Mouse (Mus musculus) embryo, embryonic 11 days (tissue): ENCODE results near the gene Polr2a.

Experiments used
- DNase-seq: peaks from one replicate; pipeline ENCODE4 v3.0.0-alpha.2; 2015

Gene Polr2a

DNA sequence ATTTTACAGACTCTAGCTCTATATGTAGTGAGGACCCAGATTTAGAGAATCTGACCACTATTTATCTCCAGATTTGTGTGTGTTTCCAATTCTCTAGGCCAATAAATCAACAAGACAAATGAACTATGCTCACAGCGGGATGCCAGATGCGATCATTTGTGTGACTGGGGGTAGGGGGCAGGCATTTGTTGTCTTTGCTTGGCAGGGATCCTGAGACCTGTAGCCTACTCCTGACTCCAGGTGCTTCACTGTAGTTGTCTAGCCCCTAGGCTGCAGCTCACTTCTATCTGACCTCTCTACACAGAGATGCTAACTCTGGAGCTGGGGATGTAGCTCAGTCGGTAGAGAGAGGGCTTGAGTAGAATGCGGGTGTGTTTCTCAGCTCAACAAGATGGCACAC is 23.4 kb upstream of the Polr2a start:
- no peak for DNase-seq

DNA sequence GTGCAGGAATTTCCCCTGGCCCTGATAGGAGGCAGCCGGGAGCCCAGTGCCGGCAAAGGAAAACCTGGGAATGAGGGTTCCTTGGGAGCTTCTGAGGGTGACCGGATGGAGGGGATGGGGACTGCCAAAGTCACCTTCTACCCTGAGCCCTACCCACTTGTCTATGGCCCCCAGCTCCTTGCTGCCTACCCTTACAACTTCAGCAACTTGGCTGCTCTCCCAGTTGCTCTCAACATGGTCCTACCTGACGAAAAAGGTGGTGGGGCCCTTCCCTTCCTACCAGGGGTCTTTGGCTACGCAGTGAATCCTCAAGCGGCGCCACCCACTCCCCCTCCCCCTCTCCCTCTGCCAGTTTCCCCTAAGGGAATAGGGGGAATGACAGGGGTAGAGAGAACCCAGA is 20.5 kb upstream of the Polr2a start:
- DNase-seq, result no peak

DNA sequence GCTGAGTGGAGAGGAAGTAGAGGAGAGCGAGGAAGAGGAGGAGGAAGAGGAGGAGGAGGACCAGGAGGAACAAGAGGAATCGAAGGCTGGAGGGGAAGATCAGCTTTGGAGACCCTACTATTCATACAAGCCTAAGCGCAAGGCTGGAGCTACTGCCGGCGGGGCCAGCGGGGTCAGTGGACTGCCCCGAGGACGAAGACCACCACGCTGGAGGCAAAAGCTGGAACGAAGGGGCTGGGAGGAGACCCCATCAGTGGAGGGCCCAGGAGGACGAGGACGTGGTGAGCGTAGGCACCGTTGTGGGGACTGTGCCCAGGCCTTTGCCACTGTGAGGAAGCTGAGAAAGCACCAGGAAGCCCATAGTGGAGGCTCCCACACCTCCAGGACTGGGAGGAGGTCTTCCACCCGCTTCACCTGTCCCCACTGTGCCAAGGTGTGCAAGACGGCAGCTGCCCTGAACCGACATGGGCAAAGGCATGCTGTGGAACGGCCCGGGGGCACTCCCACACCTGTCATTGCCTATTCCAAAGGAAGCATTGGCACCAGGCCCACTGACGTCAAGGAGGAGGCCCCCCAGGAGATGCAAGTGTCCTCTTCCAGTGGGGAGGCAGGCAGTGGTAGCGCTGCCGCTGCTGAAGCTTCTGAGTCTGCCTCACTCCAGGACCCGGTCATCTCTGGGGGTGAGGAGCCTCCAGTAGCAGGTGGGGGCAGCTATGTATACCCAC is 20.0 kb upstream of the Polr2a start:
- DNase-seq, result no peak

DNA sequence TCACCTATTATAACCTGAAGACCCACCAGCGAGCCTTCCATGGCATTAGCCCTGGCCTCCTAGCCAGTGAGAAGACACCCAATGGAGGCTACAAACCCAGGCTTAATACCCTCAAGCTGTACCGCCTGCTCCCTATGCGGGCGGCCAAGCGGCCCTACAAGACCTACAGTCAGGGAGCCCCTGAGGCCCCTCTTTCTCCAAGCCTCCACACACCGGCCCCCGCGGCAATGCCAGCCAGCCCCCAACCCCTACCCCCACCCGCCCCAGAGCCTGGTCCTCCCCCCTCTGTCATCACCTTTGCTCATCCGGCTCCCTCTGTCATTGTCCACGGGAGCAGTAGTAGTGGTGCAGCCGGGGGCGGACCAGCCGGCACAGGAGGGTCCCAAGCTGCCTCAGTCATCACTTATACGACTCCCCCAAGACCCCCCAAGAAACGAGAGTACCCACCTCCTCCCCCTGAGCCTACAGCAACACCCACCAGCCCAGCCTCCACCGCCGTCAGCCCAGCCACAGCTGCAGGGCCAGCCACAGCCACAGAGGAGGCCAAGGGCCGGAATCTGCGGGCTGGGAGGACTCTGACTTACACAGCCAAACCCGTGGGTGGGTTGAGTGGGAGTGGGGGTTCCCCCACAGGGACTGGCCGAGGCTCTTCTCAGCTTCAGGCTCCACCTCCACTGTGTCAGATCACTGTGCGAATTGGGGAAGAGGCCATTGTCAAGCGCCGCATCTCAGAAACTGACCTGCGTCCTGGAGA is 19.2 kb upstream of the Polr2a start:
- DNase-seq, result no peak

DNA sequence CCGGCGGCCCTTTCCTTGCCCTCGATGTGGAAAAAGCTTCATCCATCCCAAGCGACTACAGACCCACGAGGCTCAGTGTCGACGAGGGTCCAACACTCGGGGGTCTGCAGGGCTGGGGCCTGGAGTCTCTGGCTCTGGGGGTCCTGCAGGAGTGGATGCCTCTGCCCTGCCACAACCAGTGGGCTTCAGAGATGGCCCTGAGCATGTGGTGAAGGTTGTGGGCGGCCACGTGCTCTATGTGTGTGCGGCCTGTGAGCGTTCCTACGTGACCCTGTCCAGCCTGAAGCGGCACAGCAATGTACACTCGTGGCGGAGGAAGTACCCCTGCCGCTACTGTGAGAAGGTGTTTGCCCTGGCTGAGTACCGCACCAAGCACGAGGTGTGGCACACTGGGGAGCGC is 18.1 kb upstream of the Polr2a start:
- DNase-seq, result no peak

DNA sequence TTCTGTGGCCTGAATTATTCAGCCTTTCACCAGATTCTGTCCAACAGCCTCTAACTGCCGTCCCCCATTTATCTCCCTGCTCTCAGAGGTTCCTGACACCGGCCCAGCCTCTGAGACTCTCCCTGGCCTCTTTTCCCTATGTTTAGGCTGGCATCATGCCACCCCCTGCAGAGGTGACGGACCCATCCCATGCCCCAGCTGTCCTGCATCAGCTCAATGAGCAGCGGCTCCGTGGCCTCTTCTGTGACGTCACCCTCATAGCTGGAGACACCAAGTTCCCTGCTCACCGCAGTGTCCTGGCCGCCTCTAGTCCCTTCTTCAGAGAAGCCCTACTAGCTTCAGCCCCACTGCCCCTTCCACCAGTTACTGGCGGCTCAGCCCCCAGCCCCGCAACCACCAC is 17.3 kb upstream of the Polr2a start:
- no peak for DNase-seq

DNA sequence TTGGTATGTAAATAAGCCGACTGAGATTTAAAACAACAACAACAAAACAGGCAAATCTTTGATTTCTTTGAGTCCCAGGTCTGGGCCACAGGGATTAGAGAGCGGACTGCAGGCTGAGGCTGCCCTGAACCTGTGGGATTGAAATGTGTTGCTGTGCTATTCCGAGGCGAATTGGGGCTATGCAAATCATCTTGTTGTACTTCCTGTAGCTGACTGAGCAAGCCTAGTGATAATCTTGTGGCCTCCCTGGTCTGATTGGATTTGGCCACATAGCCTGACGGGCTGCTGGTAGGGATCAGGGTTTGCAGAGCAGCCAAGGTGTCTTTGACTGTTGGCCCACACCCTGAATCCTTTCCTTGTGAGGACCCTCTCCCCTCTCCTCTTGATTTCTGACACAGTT is 16.5 kb upstream of the Polr2a start:
- DNase-seq, result no peak

DNA sequence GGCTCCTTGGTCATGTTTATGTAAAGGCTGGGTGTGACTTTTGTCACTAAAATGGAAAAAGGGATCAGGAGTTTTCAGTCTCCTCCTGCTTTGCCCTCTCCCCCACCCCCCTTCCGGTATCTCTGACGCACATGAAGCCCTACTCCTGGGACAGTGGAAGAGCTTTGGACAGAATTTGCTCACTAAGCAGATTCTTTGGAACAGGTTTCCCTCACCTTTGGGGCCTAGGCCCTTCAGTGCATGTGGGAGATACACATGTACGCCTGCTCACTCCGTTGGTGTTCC is 9.1 kb upstream of the Polr2a start:
- DNase-seq, result no peak

DNA sequence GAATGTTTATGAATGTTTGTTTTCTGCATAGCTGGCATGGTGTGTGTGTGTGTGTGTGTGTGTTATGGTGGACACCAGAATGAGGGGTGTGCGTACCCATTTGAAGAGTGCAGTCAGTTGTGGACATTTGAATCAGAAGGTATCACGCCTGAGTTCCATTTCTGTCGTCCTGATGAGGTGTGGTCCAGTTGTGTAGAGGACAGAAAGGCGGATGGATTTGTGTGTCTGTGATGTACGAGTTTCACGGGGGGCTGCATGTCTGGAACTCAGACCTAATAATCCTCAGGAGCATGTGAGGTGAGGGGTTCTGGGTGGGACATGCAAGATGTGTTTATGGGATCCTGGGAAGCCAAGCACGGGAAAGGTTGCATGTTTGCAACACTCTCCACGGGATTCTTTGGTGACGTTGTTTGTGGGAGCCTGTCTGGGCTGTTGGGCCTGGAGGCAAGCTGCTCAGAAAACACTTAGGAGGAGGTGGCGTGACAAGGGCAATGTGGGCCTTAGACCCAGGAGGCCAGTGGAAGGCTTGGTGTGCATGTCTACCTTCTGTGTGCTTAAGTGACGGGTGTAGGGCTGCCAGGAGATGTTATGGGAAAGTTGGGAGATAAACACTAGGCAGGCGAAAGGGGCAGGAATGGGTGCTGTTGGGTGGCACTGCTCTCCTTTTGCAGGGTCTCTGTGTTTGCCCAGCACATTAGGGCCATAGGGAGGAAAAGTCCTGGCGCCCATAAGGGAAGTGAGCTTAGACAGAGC is 8.6 kb upstream of the Polr2a start:
- no peak for DNase-seq

DNA sequence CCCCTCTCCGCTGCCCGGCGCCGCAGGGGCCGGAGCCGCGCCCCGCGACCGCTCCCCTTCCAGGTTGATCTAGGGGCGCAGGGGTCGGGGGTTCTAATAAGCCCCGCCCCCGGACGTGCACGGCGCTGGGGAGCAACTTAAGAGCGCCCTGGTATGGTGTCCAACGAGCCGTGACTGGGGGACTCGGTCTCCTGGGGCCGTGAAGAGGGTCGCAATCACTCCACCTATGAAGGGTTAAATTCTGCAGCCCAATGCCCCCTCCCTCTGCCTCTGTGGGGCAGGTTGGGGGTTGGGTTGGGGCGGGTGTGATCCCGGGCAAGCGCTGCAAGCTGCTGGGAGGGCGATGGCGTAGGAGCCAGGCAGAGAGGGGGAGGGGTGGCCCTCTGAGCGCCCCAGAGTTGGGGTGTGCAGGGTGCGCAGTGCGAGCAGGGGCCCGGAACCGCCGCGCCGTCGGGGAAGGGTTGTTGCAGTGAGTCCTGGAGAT is 7.7 kb upstream of the Polr2a start:
- DNase-seq, result peak; percentile 66

DNA sequence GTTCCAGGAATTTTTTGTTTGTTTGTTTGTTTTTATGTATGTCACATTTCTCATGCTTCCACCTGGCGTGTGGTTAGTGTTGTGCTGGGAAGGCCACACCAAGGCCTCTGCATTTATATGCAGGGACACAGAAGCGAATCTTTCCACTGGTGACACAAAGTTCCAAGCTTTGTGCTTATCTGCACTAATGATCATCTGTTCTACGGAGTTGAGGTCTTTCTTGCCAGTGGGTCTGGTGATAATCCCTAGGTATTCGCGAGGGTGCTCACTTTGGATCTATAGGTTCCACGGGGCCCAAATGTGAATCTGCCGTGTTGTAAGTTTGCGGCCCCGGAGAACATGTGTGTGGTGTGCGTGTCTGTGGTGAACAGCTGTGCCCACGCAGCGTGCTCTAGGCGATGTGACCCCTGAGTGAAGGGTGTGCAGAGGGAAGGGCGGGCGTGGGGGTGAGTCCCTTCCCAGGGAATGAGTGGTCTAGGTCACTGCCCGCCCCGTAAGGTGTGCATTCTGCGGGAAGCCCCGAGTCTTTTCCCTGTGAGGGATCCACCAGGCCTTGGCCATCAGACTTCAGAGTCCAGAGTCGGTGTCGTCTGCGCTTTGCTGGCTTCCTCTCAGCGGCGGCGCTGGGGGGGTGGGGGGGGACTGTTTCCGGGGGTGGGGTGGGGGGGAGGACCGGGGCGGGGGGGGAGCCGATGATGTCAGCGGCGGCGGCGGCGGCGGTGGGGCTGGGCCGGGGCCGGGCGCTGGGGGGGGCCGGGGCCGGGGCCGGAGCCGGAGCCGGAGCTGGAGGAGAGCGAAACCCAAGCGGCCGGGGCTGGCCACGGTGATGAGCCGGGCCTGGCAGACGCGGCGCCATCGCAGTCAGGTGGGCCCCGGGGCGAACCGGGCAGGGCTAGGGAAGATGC is 7.0 kb upstream of the Polr2a start, which contains the start of gene Zbtb4:
Gene Zbtb4 (plus strand): TSS at position 692 of the 905 bp plus-strand sequence.
- DNase-seq, result peak; percentile 43

DNA sequence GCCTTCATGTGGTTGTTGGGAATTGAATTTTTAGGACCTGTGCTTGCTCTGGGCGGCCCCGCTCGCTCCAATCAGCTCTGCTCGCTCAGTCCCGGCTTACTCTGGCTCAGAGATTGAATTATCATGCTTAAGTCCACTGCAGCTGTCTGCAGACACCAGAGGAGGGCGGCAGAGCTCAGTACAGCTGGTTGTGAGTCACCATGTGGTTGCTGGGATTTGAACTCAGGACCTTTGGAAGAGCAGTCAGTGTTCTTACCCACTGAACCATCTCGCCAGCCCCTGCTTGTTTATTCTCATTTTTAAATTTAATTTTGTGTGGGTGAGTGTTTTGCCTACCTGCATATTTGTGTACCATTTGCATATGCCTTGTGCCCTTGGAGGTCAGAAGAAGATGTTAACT is 5.1 kb upstream of the Polr2a start:
- peak; percentile 33 for DNase-seq

DNA sequence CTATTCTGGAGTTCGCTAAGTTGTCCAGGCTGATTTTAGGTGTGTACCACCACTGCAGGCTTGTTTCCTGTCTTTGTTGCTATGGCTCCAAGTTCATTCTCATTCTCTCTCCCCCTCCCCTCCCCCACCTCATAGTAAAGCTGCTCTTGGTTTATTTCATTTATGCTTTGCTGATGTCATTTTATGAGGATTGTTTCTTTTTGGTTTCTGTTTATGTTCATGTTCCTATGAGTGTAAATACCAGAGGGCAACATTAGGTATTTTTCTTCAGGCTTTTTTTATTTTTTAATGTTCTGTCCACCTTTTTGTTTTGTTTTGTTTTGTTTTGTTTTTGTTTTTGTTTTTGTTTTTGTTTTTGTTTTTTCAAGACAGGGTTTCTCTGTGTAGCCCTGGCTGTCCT is 3.4 kb upstream of the Polr2a start, which contains the start of gene Slc35g3:
Gene Slc35g3 (minus strand): TSS at position 101 of the 400 bp plus-strand sequence.
- no peak for DNase-seq

DNA sequence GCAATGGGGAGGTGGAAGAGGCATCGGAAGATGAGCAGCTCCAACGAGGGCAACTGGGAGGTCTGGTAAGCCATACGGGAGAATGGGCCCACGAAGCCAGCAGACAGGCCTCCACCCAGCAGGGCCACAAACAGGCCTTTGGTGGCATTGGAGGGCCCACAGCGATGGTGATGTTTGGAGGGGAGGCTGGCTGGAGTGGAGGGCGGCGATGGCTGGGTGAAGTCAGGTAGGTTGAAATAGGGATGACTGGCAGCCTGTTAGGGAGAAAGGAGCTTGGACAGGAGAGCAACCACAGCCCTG is 2.4 kb upstream of the Polr2a start:
- DNase-seq, result no peak

DNA sequence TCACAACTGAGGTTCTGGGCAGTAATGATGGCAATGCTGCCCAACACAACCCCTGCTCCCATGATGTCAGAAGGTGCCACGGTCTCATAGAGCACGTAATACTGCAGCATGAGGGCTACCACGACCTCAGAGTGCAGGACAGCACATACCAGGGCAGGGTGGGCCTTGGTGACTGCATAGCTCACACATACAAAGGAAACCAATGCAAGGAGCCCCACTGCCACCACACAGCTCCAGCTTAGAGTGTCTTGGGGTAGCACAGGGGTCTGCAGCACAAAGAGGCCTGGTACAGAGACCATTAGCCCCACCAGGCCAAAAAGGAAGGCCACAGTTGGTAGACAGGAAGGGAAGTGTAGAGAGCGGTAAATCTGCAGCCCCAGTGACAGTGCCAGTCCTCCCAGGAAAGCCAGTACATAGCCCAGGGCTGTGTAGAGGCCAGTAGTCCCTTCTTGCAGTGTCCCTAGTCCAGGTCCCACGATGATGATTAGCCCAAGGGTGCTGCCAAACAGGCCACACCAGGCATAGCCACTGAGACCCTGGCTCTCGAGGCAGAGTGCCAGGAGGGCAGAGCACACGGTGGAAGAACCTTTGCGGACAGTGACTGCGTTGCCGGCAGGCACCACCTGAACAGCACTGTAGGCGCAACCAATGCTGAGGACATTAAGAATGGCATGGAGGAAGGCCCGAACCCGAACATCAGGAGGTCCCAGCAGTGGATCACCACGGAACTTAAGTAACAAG is 1.9 kb upstream of the Polr2a start:
- no peak for DNase-seq

DNA sequence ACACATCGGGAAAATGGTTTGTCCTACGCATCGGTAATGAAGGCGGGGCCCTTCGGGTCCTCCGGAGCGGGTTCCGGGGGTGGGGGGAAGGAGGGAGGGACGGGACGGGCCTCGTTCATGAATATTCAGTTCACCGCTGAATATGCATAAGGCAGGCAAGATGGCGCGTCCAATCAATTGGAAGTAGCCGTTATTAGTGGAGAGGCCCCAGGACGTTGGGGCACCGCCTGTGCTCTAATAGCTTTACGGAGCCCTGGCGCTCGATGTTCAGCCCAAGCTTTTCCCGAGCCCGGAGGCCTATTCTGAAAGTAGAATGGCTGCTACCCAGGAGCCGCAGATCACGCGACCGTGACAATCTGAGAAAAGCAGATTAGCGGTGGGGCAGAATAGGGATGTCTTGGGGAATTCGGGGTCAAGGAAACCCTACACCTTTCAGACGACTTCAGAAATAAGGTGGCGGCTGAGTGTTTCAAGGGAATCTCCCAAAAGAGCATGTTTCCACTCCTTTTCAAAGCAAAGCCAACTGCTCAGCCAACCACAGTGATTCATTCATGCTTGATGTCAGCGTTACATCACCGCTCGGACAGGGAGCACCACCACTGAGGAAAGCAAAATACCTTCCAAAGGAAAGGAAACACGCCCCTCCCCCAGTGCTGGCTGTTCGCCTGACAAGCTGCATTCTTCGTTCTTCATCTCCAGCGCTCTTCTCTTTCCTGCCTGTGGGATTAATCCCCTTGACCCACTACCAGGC is 709 bp upstream of the Polr2a start:
- DNase-seq, result peak; percentile 97

DNA sequence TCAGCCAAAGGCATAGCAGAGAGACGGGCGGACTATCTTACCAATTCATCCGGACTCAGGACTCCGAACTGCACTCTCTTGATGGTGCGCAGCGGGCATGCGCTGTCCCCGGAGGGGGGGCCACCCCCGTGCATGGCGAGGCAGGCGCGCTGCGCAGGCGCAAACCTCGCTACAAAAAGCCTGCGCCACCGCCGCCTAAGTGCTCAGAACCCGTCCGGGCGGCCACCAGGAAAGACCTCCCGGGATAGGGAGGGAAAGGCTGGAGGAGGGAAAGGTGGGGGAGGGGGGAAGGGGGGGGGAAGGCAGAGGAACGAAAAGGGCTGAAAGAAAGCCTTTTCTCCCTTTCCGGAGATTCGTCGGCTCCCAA is 364 bp downstream of the Polr2a start:
- DNase-seq, result peak; percentile 97

DNA sequence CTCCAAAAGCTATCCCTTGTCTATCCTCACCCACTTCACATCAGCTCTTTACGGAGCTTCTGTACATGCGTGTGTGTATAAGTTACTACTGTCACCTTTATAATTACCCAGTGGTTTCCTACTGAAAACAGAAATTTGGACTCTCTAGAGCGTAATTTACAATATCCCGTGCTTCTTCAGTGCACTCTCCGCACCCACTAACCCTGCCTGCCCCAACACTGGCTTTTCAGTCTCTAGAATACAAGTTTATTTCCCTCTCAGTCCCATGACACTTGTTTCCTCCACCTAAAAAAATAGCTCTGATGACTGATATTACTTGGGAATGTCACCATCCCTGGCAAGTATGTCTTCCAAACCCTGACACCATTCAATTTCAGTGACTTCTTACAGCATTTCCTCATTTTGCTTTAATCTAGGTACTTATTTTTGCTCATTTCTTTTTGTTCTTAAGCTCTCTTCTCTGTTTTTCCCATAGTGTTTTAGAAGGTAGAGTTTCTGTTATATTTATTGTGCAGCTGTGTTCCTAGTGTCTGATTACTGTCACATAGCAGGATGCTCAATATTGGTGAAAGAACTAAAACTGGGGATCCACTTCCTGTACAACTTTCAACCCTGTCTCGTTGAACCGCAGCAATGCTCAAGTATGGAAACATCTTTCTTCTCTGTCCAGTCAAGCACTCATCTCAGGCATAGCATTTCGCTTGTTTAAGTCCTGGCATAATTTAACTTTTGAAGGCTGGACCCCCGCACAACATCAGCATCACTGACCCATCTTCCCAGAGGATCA is 941 bp downstream of the Polr2a start:
- no peak for DNase-seq

DNA sequence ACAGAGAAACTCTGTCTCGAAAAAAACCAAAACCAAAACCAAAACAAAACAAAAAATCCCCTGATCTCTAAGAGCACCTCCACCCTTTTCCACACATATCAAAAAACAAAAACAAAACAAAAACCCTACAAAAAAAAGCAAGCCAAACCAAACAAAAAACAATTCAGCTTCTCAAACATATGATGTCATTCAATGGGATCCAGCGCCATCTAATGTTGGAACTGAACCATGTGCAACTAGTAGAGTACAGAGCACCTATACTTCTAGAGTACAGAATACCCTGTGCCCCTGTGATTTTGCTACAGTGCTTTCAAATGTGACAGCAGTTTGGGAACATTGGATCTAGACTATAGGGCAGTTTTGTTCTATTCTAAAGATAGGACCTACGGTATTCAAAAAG is 3.7 kb downstream of the Polr2a start:
- DNase-seq, result peak; percentile 76

DNA sequence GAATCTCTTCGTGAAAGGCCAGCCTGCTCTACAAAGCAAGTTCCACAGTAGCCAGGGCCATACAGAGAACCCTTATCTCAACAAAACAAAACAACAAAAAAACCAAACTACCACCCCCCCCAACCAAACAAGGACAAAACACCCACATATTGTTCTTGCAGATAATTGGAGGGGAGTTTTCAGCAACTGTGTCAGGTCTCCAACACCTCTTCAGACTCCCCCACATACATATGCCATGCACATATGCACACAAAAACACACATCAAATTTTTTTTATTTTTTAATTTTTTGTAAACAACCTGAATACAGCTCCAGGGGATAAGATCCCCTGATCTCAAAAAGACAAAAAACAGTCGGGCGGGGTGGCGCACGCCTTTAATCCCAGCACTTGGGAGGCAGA is 4.2 kb downstream of the Polr2a start:
- no peak for DNase-seq

DNA sequence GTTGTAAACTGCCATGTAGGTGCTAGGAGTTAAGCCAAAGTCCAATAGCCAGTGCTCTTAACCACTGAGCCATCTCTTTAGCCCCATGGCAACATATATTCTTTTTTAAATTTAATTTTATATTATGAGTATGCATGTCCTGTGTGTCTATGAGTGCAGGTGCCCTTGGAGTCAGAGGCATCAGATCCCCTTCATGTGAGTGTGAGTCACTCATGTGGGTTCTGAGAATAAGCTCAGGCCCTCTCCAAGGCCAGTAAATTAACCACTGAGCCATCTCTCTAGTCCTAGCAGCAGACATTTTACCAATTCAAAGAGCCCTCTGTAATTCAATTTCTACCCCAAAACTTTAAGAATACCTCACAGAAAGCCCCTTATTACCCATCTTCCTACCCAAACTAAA is 5.8 kb downstream of the Polr2a start:
- DNase-seq, result no peak
